Mouse (Mus musculus) forebrain, embryonic 11.5 days (tissue): ENCODE measurements around the gene Ankrd13b. TPM values are rescaled to one million over a fixed set of nuclear protein-coding genes. Genes with fewer than 3 reads are reported as not detected.

Experiments
- ATAC-seq: fragments of 200-750 bp; cut with Nextera tagmentation; replicated peaks from 2 replicates; pipeline ENCODE4 v1.8.0; 2017; ENCODE audit warnings: moderate TSS enrichment; ENCODE audit not compliant: low FRiP score
- DNase-seq: peaks from one replicate; pipeline ENCODE4 v3.0.0-alpha.2; 2017; ENCODE audit warnings: low spot score
- H3K27ac ChIP-seq: fragments of 300-500 bp; sonication (generic); 2 replicates; pipeline ENCODE4 v1.5.1; 2014; ENCODE audit warnings: low read depth, low read length
- H3K27me3 ChIP-seq: fragments of 300-500 bp; sonication (generic); 2 replicates; pipeline ENCODE4 v1.6.1; 2014; ENCODE audit warnings: mild to moderate bottlenecking, low read length, mixed read lengths; ENCODE audit not compliant: control insufficient read depth, insufficient read depth
- H3K36me3 ChIP-seq: fragments of 300-500 bp; sonication (generic); 2 replicates; pipeline ENCODE4 v1.6.1; 2014; ENCODE audit warnings: mild to moderate bottlenecking, low read length, moderate library complexity, mixed read lengths; ENCODE audit not compliant: control insufficient read depth, insufficient read depth
- H3K4me1 ChIP-seq: fragments of 300-500 bp; sonication (generic); replicated peaks from 2 replicates; pipeline ENCODE4 v1.6.1; 2014; ENCODE audit warnings: low read length, mixed read lengths; ENCODE audit not compliant: control insufficient read depth, insufficient read depth
- H3K4me2 ChIP-seq: fragments of 300-500 bp; sonication (generic); 2 replicates; pipeline ENCODE4 v1.6.1; 2014; ENCODE audit warnings: low read depth, mild to moderate bottlenecking, low read length, moderate library complexity, mixed read lengths; ENCODE audit not compliant: severe bottlenecking
- H3K4me3 ChIP-seq: fragments of 300-500 bp; sonication (generic); 2 replicates; pipeline ENCODE4 v1.5.1; 2014; ENCODE audit warnings: low read depth, low read length
- H3K9ac ChIP-seq: fragments of 300-500 bp; sonication (generic); 2 replicates; pipeline ENCODE4 v1.6.1; 2014; ENCODE audit warnings: low read length
- H3K9me3 ChIP-seq: fragments of 300-500 bp; sonication (generic); 2 replicates; pipeline ENCODE4 v1.6.1; 2016; ENCODE audit warnings: low read length, mixed read lengths; ENCODE audit not compliant: control insufficient read depth
- WGBS: fragments of 180-500 bp; shearing (Covaris S2); extraction: QIAGEN DNeasy Blood & Tissue Kit; methylation state at CpG from one replicate; pipeline ENCODE4 v1.1.7; 2014; 5-methylcytosine and 5-hydroxymethylcytosine counted together
- polyA plus RNA-seq: library from polyadenylated mRNA; unstranded; fragments of >200 nt; fragmentation: Nextera tagmentation; extraction: Ambion mirVana; gene quantifications from 2 replicates; pipeline ENCODE4 v1.2.1, GENCODE M21; 2014

The Ankrd13b gene
- polyA plus RNA-seq, 1 experiment from 2014 or later, result 19.0 TPM

DNA sequence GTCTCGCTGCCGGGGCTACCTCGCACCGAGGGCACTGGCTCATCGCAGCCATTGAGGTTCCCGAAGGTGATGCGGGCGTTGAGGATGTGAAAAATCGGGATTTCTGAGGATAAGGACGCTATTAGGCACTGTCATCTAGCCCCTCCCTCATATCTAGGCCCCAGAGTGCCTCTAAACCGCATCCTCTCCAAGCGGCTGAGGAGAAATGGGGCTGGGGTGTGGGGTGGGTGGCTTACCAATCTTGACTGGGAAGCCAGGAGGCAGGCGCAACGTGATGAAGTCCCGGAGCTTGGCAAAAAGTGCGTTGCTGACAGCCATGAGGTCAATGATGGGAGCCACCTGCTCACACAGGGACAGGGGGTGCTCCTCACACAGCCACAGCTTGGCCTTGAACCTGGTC is 16.7 kb downstream of the Ankrd13b start:
- DNase-seq (no peak), ATAC-seq (no peak)
- 95% methylated on average over 16 of the region's 16 CpGs for WGBS
- Histone ChIP-seq H3K27me3 (peaks cover 3% of the 10 kb centered on the region), H3K9me3 (no peaks in the 10 kb centered on the region), H3K4me1 (no peaks in the 10 kb centered on the region), H3K36me3 (peaks cover 5% of the 10 kb centered on the region; the same call in 1 of the 2 replicates), H3K4me2 (no peak overlapping the region), H3K27ac (no peak overlapping the region), H3K4me3 (no peak overlapping the region), H3K9ac (no peak overlapping the region)

DNA sequence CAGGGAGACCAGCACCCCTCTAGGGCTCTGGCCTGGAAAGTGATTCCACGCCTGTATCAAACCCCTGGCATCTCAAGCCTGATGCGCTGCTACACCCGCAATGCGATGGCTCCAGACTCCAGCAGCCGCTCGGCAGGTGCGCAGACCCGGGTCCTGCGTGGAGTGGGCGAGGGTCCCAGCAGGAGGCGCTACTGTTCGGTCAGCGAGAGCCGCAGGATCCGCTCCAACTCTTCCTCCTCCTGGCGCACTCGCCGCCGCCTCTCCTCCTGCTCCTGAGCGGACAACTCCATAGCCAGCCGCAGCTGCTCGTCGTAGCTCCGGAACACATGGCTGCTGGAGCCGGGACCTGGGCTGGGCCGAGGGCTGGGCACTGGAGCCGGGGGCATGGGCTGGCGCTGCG is 18.1 kb downstream of the Ankrd13b start:
- Histone ChIP-seq H3K4me2 (no peak overlapping the region), H3K9ac (no peak overlapping the region), H3K9me3 (no peaks in the 10 kb centered on the region), H3K27me3 (peaks cover 13% of the 10 kb centered on the region), H3K27ac (no peak overlapping the region), H3K36me3 (peaks cover 5% of the 10 kb centered on the region; the same call in 1 of the 2 replicates), H3K4me1 (no peaks in the 10 kb centered on the region), H3K4me3 (no peak overlapping the region)
- no peak for ATAC-seq
- peak; percentile 60 for DNase-seq
- 74% methylated on average over 29 of the region's 29 CpGs for WGBS

DNA sequence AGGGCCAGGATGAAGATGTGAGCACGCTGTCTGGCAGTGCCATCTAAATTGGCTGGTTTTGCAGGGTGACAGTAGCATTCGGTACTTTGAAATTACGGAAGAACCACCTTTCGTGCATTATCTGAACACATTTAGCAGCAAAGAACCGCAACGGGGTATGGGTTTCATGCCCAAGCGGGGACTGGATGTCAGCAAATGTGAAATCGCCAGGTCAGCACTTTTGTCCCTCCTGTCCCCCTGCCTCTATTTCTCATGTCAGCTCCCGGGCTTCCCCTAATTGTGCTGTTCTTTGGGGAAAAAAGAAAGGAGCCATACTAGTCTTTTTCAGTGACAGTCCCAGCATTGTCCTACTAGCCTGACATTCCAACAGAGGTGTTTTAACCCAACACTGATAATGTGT is 21.1 kb downstream of the Ankrd13b start:
- no peak overlapping the region for H3K27ac ChIP-seq
- H3K27me3 ChIP-seq, result peaks cover 24% of the 10 kb centered on the region
- H3K36me3 ChIP-seq, result peaks cover 5% of the 10 kb centered on the region; the same call in 1 of the 2 replicates
- ATAC-seq (no peak), DNase-seq (no peak)
- WGBS, result 86% methylated on average over 9 of the region's 9 CpGs
- no peak overlapping the region for H3K4me2 ChIP-seq
- no peaks in the 10 kb centered on the region for H3K4me1 ChIP-seq
- H3K4me3 ChIP-seq, result no peak overlapping the region
- no peak overlapping the region for H3K9ac ChIP-seq
- H3K9me3 ChIP-seq, result no peaks in the 10 kb centered on the region

DNA sequence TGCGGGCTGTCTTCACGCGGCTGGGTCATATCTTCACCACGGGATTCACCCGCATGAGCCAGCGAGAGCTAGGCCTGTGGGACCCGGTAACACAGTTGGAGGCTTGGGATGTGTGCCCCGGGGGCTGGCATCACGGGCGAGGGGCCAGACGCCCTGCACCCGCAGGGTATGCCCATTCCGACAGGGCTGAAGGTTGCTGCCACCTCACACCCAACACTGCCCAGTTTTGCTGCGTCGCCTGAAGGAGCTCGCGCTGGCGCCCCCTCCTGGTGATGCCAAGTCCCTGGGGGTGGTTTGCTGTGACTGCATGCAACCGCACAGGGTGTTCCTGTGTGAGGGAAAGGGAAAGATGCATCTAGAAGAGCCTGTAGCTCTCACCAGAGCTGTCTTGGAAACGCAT is 21.7 kb downstream of the Ankrd13b start:
- H3K27ac ChIP-seq, result no peak overlapping the region
- no peak overlapping the region for H3K4me3 ChIP-seq
- ATAC-seq, result peak; percentile 57; the same call in 1 of the 2 replicates

DNA sequence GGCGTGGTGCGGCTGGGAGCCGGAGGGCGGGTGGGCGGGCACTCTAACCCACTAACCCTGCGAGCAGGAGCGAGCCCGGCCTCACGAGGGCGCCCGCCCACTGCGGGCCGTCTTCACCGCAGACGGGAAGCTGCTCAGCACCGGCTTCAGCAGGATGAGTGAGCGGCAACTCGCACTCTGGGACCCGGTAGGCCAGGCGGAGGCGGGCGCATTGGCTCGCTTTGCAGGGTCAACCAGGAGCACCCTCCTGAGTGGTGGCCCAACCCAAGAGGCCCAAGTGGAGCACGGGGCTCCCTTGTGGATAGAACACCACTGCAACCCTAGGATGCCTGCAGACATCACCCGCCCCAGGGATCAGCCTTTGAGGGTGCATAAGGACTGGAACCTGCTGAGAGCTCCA is 22.3 kb downstream of the Ankrd13b start:
- Histone ChIP-seq H3K36me3 (peaks cover 5% of the 10 kb centered on the region; the same call in 1 of the 2 replicates), H3K27me3 (peaks cover 35% of the 10 kb centered on the region), H3K9ac (no peak overlapping the region), H3K4me3 (no peak overlapping the region), H3K9me3 (no peaks in the 10 kb centered on the region), H3K4me2 (no peak overlapping the region), H3K4me1 (peaks cover 4% of the 10 kb centered on the region; the same call in 1 of the 2 replicates), H3K27ac (no peak overlapping the region)
- WGBS, result 1% methylated on average over 25 of the region's 25 CpGs
- DNase-seq (peak; percentile 80), ATAC-seq (0 out of 2 replicates have a peak, but pooled peaks have one; percentile 42)

More for the DNA sequence above, 21.7 kb downstream of the Ankrd13b start:
- H3K9ac ChIP-seq, result no peak overlapping the region
- 12% methylated on average over 20 of the region's 20 CpGs for WGBS
- no peaks in the 10 kb centered on the region for H3K9me3 ChIP-seq
- H3K36me3 ChIP-seq, result peaks cover 5% of the 10 kb centered on the region; the same call in 1 of the 2 replicates
- peaks cover 29% of the 10 kb centered on the region for H3K27me3 ChIP-seq
- peaks cover 2% of the 10 kb centered on the region; the same call in 1 of the 2 replicates for H3K4me1 ChIP-seq
- DNase-seq, result peak; percentile 88
- H3K4me2 ChIP-seq, result peak overlapping the region; percentile 27

DNA sequence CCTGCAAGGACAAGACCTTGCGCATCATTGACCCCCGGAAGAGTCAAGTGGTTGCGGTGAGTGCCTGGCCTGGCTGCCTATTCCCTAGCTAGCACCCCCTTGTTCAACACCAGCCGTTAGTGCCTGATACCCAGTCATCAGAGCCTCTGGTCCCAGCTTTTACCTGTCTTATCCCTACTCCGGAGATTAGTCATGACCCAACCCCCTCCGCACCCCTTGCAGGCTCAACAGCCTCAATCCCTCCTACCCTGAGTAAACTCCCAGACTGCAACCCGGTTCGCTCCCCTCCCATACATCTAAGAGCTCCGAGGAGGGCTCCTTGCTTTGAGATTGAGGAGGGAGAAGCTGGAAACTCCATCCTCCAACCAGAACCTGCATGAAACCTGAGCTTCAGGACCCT is 22.9 kb downstream of the Ankrd13b start:
- peaks cover 4% of the 10 kb centered on the region; the same call in 1 of the 2 replicates for H3K4me1 ChIP-seq
- no peaks in the 10 kb centered on the region for H3K9me3 ChIP-seq
- no peak for ATAC-seq
- no peak overlapping the region for H3K4me3 ChIP-seq
- no peak for DNase-seq
- H3K36me3 ChIP-seq, result peaks cover 5% of the 10 kb centered on the region; the same call in 1 of the 2 replicates
- H3K4me2 ChIP-seq, result no peak overlapping the region
- no peak overlapping the region for H3K27ac ChIP-seq
- WGBS, result 35% methylated on average over 9 of the region's 9 CpGs
- H3K27me3 ChIP-seq, result peaks cover 40% of the 10 kb centered on the region
- H3K9ac ChIP-seq, result no peak overlapping the region

DNA sequence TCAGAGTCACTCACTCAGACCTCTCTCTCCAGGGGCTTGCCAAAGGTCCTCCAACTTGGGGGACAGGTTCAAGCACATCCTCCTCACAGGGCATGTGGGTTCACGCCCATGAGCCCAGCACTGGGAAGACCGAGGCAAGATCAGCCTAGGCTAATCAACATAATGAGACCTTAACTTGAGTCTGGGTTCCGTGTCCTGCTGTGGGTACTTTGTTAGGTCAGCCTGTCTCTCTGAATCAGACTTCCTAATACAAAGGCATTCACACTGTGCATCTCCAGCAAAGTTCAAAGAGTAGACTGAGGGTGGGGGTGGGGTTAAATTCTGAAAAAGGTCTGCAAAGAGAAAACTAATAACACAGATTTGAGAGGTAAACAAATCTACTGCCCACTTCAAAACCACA is 24.4 kb downstream of the Ankrd13b start:
- no peak overlapping the region for H3K4me2 ChIP-seq
- peaks cover 4% of the 10 kb centered on the region; the same call in 1 of the 2 replicates for H3K4me1 ChIP-seq
- peaks cover 45% of the 10 kb centered on the region for H3K27me3 ChIP-seq
- H3K36me3 ChIP-seq, result no peaks in the 10 kb centered on the region
- no peak overlapping the region for H3K4me3 ChIP-seq
- DNase-seq (no peak), ATAC-seq (no peak)
- H3K27ac ChIP-seq, result no peak overlapping the region
- WGBS, result 40% methylated on average over 3 of the region's 3 CpGs
- no peak overlapping the region for H3K9ac ChIP-seq
- H3K9me3 ChIP-seq, result no peaks in the 10 kb centered on the region

DNA sequence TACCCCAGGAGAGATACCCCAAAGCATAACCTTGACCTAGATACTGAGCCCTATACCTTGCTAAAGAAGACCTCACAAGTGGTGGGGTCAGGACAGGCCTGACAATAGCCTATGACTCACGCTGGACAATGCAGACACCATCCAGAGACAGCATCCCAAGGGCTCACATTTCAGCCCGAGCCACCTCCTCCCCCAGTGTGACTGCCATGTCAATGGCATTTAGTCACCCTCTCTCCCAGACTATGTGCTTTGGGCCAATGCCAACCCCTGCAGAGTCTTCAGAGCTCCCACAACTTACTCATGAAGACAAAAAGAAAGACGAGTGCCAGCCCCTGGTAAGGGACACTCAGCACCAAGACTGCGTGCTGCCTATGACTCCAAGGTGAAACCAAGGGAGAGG is 24.8 kb downstream of the Ankrd13b start:
- peaks cover 4% of the 10 kb centered on the region; the same call in 1 of the 2 replicates for H3K4me1 ChIP-seq
- H3K9ac ChIP-seq, result no peak overlapping the region
- H3K27me3 ChIP-seq, result peaks cover 45% of the 10 kb centered on the region
- no peak for DNase-seq
- no peak for ATAC-seq
- H3K4me2 ChIP-seq, result no peak overlapping the region
- no peaks in the 10 kb centered on the region for H3K36me3 ChIP-seq
- H3K4me3 ChIP-seq, result no peak overlapping the region
- H3K9me3 ChIP-seq, result no peaks in the 10 kb centered on the region
- WGBS, result 69% methylated on average over 4 of the region's 4 CpGs
- no peak overlapping the region for H3K27ac ChIP-seq

DNA sequence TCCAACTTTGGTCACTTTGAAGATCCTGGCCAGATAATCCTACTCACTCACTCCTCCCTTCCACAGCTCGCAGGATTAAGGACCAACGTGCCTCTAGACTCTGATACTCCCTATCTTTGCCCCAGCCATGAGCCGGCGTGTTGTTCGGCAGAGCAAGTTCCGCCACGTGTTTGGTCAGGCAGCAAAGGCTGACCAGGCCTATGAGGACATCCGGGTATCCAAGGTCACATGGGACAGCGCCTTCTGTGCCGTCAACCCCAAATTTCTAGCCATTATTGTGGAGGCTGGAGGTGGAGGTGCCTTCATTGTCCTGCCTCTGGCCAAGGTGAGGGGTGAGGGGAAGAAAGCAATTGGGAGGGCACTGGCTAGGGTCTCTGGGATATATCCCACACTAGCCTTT is 25.7 kb downstream of the Ankrd13b start:
- Histone ChIP-seq H3K4me1 (peaks cover 4% of the 10 kb centered on the region; the same call in 1 of the 2 replicates), H3K9ac (no peak overlapping the region), H3K27me3 (peaks cover 45% of the 10 kb centered on the region), H3K27ac (no peak overlapping the region), H3K4me3 (no peak overlapping the region), H3K9me3 (no peaks in the 10 kb centered on the region), H3K36me3 (no peaks in the 10 kb centered on the region), H3K4me2 (no peak overlapping the region)
- whole genome bisulfite sequencing, result 72% methylated on average over 10 of the region's 10 CpGs
- ATAC-seq (no peak), DNase-seq (no peak)
